Mouse (Mus musculus): Measurements from ENCODE around the gene Fam171b.

Fam171b gene

GRCm38 (mm10) chr2:83893701-83894100 lies 81.3 kb downstream of the Fam171b start:
- DNase-seq (ENCODE audit: low spot score) = no peak

GRCm38 (mm10) chr2:83901896-83902540 lies 89.6 kb downstream of the Fam171b start:
- DNase-seq (ENCODE audit: low spot score) = no peak

GRCm38 (mm10) chr2:83929478-83930088 lies 117.1 kb downstream of the Fam171b start:
- DNase-seq (ENCODE audit: low spot score) = no peak

All from retina, embryonic 14.5 days (tissue).